Mouse (Mus musculus) CH12.LX (cell line): ENCODE measurements around the gene Golph3l.

Experiments
- CTCF ChIP-seq, 2 experiments: IDR thresholded peaks in 1 of 2; conservative IDR thresholded peaks in 1 of 2; 2 replicates each; pipeline ENCODE4 v1.5.1; 2011 to 2012; ENCODE audit warnings: low read depth in 2 of 2, low read length in 2 of 2, improper control_type of control experiment in 1 of 2, inconsistent platforms in 1 of 2, mild to moderate bottlenecking in 1 of 2, moderate library complexity in 1 of 2
- E2F4 ChIP-seq: IDR thresholded peaks from 2 replicates; pipeline ENCODE4 v1.6.1; 2011; ENCODE audit warnings: low read depth, low read length, improper control_type of control experiment; ENCODE audit not compliant: insufficient replicate concordance
- EP300 ChIP-seq: IDR thresholded peaks from 2 replicates; pipeline ENCODE4 v1.6.1; 2011; ENCODE audit warnings: low read length, improper control_type of control experiment
- MYC ChIP-seq: IDR thresholded peaks from 2 replicates; pipeline ENCODE4 v1.6.1; 2011; ENCODE audit warnings: low read depth, mild to moderate bottlenecking, improper control_type of control experiment, low read length
- NRF1 ChIP-seq: IDR thresholded peaks from 2 replicates; pipeline ENCODE4 v1.6.1; 2014; ENCODE audit warnings: low read depth, mild to moderate bottlenecking, inconsistent platforms, low read length, improper control_type of control experiment, moderate library complexity
- POLR2A ChIP-seq: IDR thresholded peaks from 2 replicates; pipeline ENCODE4 v1.6.1; 2011; ENCODE audit warnings: low read depth, mild to moderate bottlenecking, improper control_type of control experiment, low read length
- RCOR1 ChIP-seq: conservative IDR thresholded peaks from 2 replicates; pipeline ENCODE4 v1.6.1; 2012; ENCODE audit warnings: low read depth, mild to moderate bottlenecking, inconsistent platforms, low read length, improper control_type of control experiment
- SIN3A ChIP-seq: IDR thresholded peaks from 2 replicates; pipeline ENCODE4 v1.6.1; 2012; ENCODE audit warnings: low read length, improper control_type of control experiment, inconsistent platforms
- SMC3 ChIP-seq: IDR thresholded peaks from 2 replicates; pipeline ENCODE4 v1.6.1; 2011; ENCODE audit warnings: low read depth, low read length, improper control_type of control experiment
- TCF12 ChIP-seq: IDR thresholded peaks from 2 replicates; pipeline ENCODE4 v1.6.1; 2014; ENCODE audit warnings: low read depth, mild to moderate bottlenecking, inconsistent platforms, low read length, improper control_type of control experiment

- TF ChIP-seq SMC3 (no peak), RCOR1 (no peak), POLR2A (peak; percentile 88), CTCF (conservative IDR thresholded peaks at IDR 0.05 in 1 of 2, IDR thresholded peaks at IDR 0.05 in 1 of 2; ENCODE audit: low read depth in 2 of 2, low read length in 2 of 2) (no peak), TCF12 (peak; percentile 91), SIN3A (peak; percentile 60), MYC (no peak), EP300 (no peak), E2F4 (peak; percentile 53; the same call in 1 of the 2 replicates), NRF1 (peak; percentile 56)
These were observed 36.1 kb downstream of the Golph3l start, which contains the start of gene Ensa for GRCm38 (mm10) chr3:95624628-95625503.
